Mouse (Mus musculus) urinary bladder, postnatal 14 days (tissue): Measurements from ENCODE around the gene Kmt2d.
"Not testable (repeated sequence)": the region's sequence is repeated elsewhere in the genome, so short reads cannot be mapped to it uniquely, and the experiment has no call there.

Source experiments
- DNase-seq: peaks from one replicate; pipeline ENCODE4 v3.0.0; 2021; ENCODE audit warnings: low spot score

Kmt2d gene

GRCm38 (mm10) chr15:98871070-98871915 lies at the start of gene Kmt2d:
Kmt2d (minus strand) TSS chr15:98871204.
- no peak for DNase-seq

- DNase-seq = not testable (repeated sequence)
Observed at GRCm38 (mm10) chr15:98918499-98918895, 47.5 kb upstream of the Kmt2d start.

GRCm38 (mm10) chr15:98917538-98918498 lies 46.8 kb upstream of the Kmt2d start, which contains the start of gene Lmbr1l:
Lmbr1l (minus strand) TSS chr15:98918231.
- peak; percentile 100 for DNase-seq

GRCm38 (mm10) chr15:98917091-98917490 lies 46.1 kb upstream of the Kmt2d start:
- DNase-seq = peak; percentile 31

GRCm38 (mm10) chr15:98916016-98916415 lies 45.0 kb upstream of the Kmt2d start:
- DNase-seq = no peak

- DNase-seq = no peak
Observed at GRCm38 (mm10) chr15:98914903-98915302, 43.9 kb upstream of the Kmt2d start.

- DNase-seq = no peak
Observed at GRCm38 (mm10) chr15:98904692-98905091, 33.7 kb upstream of the Kmt2d start.

GRCm38 (mm10) chr15:98902600-98902999 lies 31.6 kb upstream of the Kmt2d start:
- no peak for DNase-seq

GRCm38 (mm10) chr15:98901530-98901929 lies 30.5 kb upstream of the Kmt2d start:
- no peak for DNase-seq

GRCm38 (mm10) chr15:98897928-98898800 lies 27.2 kb upstream of the Kmt2d start, which contains the start of gene Dhh:
Dhh (minus strand) TSS chr15:98898540.
- DNase-seq = no peak

- no peak for DNase-seq
Observed at GRCm38 (mm10) chr15:98897495-98897894, 26.5 kb upstream of the Kmt2d start.

GRCm38 (mm10) chr15:98895635-98896589 lies 24.9 kb upstream of the Kmt2d start:
- peak; percentile 20 for DNase-seq

- DNase-seq = no peak
Observed at GRCm38 (mm10) chr15:98894746-98895634, 24.0 kb upstream of the Kmt2d start.

- DNase-seq = no peak
Observed at GRCm38 (mm10) chr15:98893940-98894745, 23.1 kb upstream of the Kmt2d start, which contains the start of gene Rhebl1. Rhebl1 (minus strand) TSS chr15:98894540.

GRCm38 (mm10) chr15:98893036-98893435 lies 22.0 kb upstream of the Kmt2d start:
- no peak for DNase-seq

- peak; percentile 62 for DNase-seq
Observed at GRCm38 (mm10) chr15:98891907-98892606, 21.1 kb upstream of the Kmt2d start.

- no peak for DNase-seq
Observed at GRCm38 (mm10) chr15:98891198-98891742, 20.3 kb upstream of the Kmt2d start.
